Mouse (Mus musculus): ENCODE measurements around the gene Srsf9. TPM values are rescaled to one million over a fixed set of nuclear protein-coding genes. Genes with fewer than 3 reads are reported as not detected.

The Srsf9 gene
- polyA plus RNA-seq, 1 experiment from 2014 or later, result 433 TPM

- 6% methylated on average over 12 of the region's 12 CpGs for WGBS
- Histone ChIP-seq H3K27ac (replicated peaks; ENCODE audit: low read depth, low read length) (no peak overlapping the region), H3K9me3 (ENCODE audit: control insufficient read depth, low read length) (no peaks in the 10 kb centered on the region), H3K4me2 (ENCODE audit: low read depth, severe bottlenecking) (no peak overlapping the region), H3K36me3 (ENCODE audit: control insufficient read depth, insufficient read depth, low read length) (no peaks in the 10 kb centered on the region), H3K27me3 (ENCODE audit: control insufficient read depth, insufficient read depth, low read length) (no peaks in the 10 kb centered on the region), H3K4me3 (ENCODE audit: low read depth, low read length) (no peak overlapping the region), H3K9ac (ENCODE audit: low read length) (no peak overlapping the region), H3K4me1 (ENCODE audit: control insufficient read depth, insufficient read depth, low read length) (no peaks in the 10 kb centered on the region)
- ATAC-seq (ENCODE audit: insufficient number of reproducible peaks, low FRiP score, low TSS enrichment, low read depth) (peak; percentile 72; the same call in 1 of the 2 replicates), DNase-seq (ENCODE audit: low spot score) (peak; percentile 96)
Measured at GRCm38 (mm10) chr5:115358872-115359271, 31.9 kb downstream of the Srsf9 start.

DNA sequence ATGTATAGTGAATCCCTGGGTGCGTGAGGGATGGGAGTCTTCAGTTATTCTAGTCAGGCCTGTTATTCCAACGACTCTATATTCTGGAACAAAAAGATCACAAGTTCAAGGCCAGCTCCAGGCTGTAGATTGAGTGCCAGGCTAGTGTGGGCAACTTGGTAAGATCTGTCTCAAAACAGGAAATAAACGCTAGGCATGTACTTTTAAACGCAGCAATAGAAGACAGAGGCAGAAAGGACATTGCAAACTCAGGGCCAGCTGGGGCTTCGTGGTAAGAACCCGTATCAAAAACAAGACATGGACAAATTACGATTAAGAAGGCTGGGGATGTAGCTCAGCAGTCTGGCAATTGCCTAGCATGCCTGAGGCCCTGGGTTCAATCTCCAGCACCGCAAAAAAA lies 32.5 kb downstream of the Srsf9 start:
- WGBS, result 90% methylated on average over 8 of the region's 8 CpGs
- Histone ChIP-seq H3K27me3 (ENCODE audit: control insufficient read depth, insufficient read depth, low read length) (no peaks in the 10 kb centered on the region), H3K4me1 (ENCODE audit: control insufficient read depth, insufficient read depth, low read length) (no peaks in the 10 kb centered on the region), H3K4me2 (ENCODE audit: low read depth, severe bottlenecking) (no peak overlapping the region), H3K4me3 (ENCODE audit: low read depth, low read length) (no peak overlapping the region), H3K9ac (ENCODE audit: low read length) (no peak overlapping the region), H3K36me3 (ENCODE audit: control insufficient read depth, insufficient read depth, low read length) (no peaks in the 10 kb centered on the region), H3K9me3 (ENCODE audit: control insufficient read depth, low read length) (no peaks in the 10 kb centered on the region), H3K27ac (replicated peaks; ENCODE audit: low read depth, low read length) (no peak overlapping the region)
- DNase-seq (ENCODE audit: low spot score) (no peak), ATAC-seq (ENCODE audit: insufficient number of reproducible peaks, low FRiP score, low TSS enrichment, low read depth) (no peak)

- H3K36me3 ChIP-seq (ENCODE audit: control insufficient read depth, insufficient read depth, low read length), result no peaks in the 10 kb centered on the region
- no peak overlapping the region; the same call in 1 of the 2 replicates for H3K4me2 ChIP-seq (ENCODE audit: low read depth, severe bottlenecking)
- DNase-seq (ENCODE audit: low spot score) (no peak), ATAC-seq (ENCODE audit: insufficient number of reproducible peaks, low FRiP score, low TSS enrichment, low read depth) (no peak)
- no peaks in the 10 kb centered on the region for H3K4me1 ChIP-seq (ENCODE audit: control insufficient read depth, insufficient read depth, low read length)
- no peak overlapping the region for H3K9ac ChIP-seq (ENCODE audit: low read length)
- H3K4me3 ChIP-seq (ENCODE audit: low read depth, low read length), result no peak overlapping the region
- H3K9me3 ChIP-seq (ENCODE audit: control insufficient read depth, low read length), result no peaks in the 10 kb centered on the region
- H3K27ac ChIP-seq (replicated peaks; ENCODE audit: low read depth, low read length), result no peak overlapping the region
- WGBS, result 41% methylated on average over 5 of the region's 5 CpGs
- no peaks in the 10 kb centered on the region for H3K27me3 ChIP-seq (ENCODE audit: control insufficient read depth, insufficient read depth, low read length)
Measured at GRCm38 (mm10) chr5:115359851-115360372, 32.9 kb downstream of the Srsf9 start.

DNA sequence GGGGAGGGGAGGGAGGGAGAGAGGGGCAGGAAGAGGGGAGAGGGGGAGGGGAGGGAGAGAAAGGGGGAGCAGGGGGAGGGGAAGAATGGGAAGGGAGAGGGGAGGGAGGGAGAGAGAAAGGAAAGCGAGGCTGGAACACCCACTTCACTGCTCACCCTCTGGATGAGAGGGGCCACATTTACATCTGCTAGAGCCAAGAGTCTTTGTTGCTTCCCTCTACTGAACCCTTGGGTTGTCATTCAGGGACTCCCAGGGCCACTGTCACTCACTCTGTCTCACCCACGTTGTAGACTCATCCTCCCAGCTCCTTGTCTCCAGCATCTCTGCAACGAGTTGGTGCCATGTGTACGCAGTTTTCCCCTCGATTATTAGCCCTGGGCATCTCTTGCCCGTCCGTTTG lies 35.2 kb downstream of the Srsf9 start:
- Histone ChIP-seq H3K9ac (ENCODE audit: low read length) (no peak overlapping the region), H3K4me2 (ENCODE audit: low read depth, severe bottlenecking) (no peak overlapping the region), H3K9me3 (ENCODE audit: control insufficient read depth, low read length) (no peaks in the 10 kb centered on the region), H3K27ac (replicated peaks; ENCODE audit: low read depth, low read length) (no peak overlapping the region), H3K27me3 (ENCODE audit: control insufficient read depth, insufficient read depth, low read length) (no peaks in the 10 kb centered on the region), H3K4me3 (ENCODE audit: low read depth, low read length) (no peak overlapping the region), H3K36me3 (ENCODE audit: control insufficient read depth, insufficient read depth, low read length) (no peaks in the 10 kb centered on the region), H3K4me1 (ENCODE audit: control insufficient read depth, insufficient read depth, low read length) (no peaks in the 10 kb centered on the region)
- no peak for DNase-seq (ENCODE audit: low spot score)
- no peak for ATAC-seq (ENCODE audit: insufficient number of reproducible peaks, low FRiP score, low TSS enrichment, low read depth)
- WGBS, result 48% methylated on average over 7 of the region's 7 CpGs

DNA sequence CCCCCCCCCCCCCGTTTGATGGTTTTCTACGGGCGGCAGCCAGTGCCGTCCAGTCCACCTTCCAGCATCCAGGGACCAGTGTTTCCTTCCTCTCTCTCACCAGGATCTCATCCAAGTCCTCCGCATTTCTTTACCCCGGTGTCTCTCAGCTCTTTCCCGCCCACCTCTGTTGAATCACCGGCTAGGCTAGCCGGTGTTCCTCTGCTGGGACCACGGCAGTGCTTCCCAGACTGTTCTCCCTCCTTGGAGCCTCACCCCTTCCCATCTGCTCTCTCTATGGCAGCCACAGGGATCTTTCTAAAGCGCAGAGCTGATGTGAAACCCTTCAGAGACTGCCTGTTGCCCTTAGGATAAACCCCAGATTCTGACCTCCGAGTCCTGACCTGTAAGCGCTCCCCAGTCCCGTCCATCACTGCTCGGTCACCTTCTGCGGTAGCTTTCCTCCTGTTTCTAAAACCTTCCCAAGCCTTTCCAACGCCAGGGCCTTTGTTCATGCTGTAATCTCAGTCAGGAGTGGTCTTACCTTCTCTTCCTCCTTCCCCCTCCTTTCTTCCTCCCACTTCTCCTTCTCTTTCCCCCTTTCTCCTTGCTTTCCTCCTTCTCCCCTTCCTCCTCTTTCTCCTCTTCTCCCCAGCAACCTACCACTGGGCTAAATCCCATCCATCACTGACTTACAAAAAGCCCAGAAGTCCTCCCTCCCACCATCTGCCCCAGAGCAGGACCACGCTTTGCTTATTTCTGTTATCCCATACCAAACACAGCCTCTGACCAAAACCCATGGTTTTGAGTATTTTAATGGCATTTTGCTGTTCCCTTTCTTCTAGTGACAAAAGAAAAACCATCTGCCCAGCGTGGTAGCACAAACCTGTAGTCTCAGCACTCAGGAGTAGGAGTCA lies 36.1 kb downstream of the Srsf9 start:
- H3K9me3 ChIP-seq (ENCODE audit: control insufficient read depth, low read length), result no peaks in the 10 kb centered on the region
- DNase-seq (ENCODE audit: low spot score), result no peak
- H3K4me3 ChIP-seq (ENCODE audit: low read depth, low read length), result no peak overlapping the region
- no peak overlapping the region for H3K9ac ChIP-seq (ENCODE audit: low read length)
- no peaks in the 10 kb centered on the region for H3K4me1 ChIP-seq (ENCODE audit: control insufficient read depth, insufficient read depth, low read length)
- no peak for ATAC-seq (ENCODE audit: insufficient number of reproducible peaks, low FRiP score, low TSS enrichment, low read depth)
- no peak overlapping the region for H3K4me2 ChIP-seq (ENCODE audit: low read depth, severe bottlenecking)
- H3K27ac ChIP-seq (replicated peaks; ENCODE audit: low read depth, low read length), result no peak overlapping the region
- no peaks in the 10 kb centered on the region for H3K36me3 ChIP-seq (ENCODE audit: control insufficient read depth, insufficient read depth, low read length)
- no peaks in the 10 kb centered on the region for H3K27me3 ChIP-seq (ENCODE audit: control insufficient read depth, insufficient read depth, low read length)
- 19% methylated on average over 19 of the region's 19 CpGs for WGBS

DNA sequence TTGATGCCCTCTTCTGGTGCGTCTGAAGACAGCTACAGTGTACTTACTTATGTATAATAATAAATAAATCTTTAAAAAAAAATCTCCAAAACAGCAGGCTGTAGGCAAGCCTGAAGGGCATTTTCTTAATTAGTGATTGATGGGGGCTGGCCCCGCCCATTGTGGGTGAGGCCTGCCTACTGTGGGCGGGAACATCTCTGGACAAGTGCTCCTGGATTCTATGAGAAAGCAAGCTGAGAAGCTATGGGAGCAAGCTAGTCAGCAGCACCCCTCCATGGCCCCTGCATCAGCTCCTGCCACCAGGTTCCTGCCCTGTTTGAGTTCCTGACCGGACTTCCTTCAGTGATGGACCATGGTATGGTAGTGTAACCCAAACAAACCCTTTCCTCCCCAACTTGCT lies 37.8 kb downstream of the Srsf9 start:
- Histone ChIP-seq H3K27me3 (ENCODE audit: control insufficient read depth, insufficient read depth, low read length) (no peaks in the 10 kb centered on the region), H3K4me3 (ENCODE audit: low read depth, low read length) (no peak overlapping the region), H3K9me3 (ENCODE audit: control insufficient read depth, low read length) (no peaks in the 10 kb centered on the region), H3K4me2 (ENCODE audit: low read depth, severe bottlenecking) (no peak overlapping the region), H3K36me3 (ENCODE audit: control insufficient read depth, insufficient read depth, low read length) (no peaks in the 10 kb centered on the region), H3K9ac (ENCODE audit: low read length) (no peak overlapping the region), H3K4me1 (ENCODE audit: control insufficient read depth, insufficient read depth, low read length) (no peaks in the 10 kb centered on the region), H3K27ac (replicated peaks; ENCODE audit: low read depth, low read length) (no peak overlapping the region)
- DNase-seq (ENCODE audit: low spot score), result no peak
- 81% methylated on average over 4 of the region's 4 CpGs for WGBS
- ATAC-seq (ENCODE audit: insufficient number of reproducible peaks, low FRiP score, low TSS enrichment, low read depth), result no peak

DNA sequence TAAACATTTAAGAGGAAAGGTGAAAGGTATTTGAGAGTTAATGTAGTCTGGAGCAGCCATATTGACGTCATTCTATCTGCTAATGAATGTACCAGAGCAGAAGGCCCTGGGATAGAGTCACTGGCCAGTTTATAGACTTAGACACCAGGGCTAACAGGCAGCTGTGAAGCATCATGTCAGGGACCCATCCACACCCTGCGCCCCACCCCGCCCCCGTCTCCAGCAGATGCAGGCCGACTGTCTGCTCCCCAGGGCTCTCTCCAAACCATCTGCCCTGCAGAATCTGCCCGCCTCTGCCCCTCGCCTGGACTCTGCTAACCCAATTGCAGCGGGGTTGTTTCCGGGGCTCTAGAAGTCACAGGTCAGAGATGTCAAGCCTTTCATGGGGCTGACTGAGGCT lies 44.8 kb downstream of the Srsf9 start:
- Histone ChIP-seq H3K9ac (ENCODE audit: low read length) (no peak overlapping the region), H3K36me3 (ENCODE audit: control insufficient read depth, insufficient read depth, low read length) (no peaks in the 10 kb centered on the region), H3K27ac (replicated peaks; ENCODE audit: low read depth, low read length) (no peak overlapping the region), H3K4me1 (ENCODE audit: control insufficient read depth, insufficient read depth, low read length) (no peaks in the 10 kb centered on the region), H3K4me2 (ENCODE audit: low read depth, severe bottlenecking) (no peak overlapping the region), H3K27me3 (ENCODE audit: control insufficient read depth, insufficient read depth, low read length) (no peaks in the 10 kb centered on the region), H3K4me3 (ENCODE audit: low read depth, low read length) (no peak overlapping the region), H3K9me3 (ENCODE audit: control insufficient read depth, low read length) (no peaks in the 10 kb centered on the region)
- ATAC-seq (ENCODE audit: insufficient number of reproducible peaks, low FRiP score, low TSS enrichment, low read depth) (no peak), DNase-seq (ENCODE audit: low spot score) (no peak)
- 23% methylated on average over 9 of the region's 9 CpGs for WGBS

DNA sequence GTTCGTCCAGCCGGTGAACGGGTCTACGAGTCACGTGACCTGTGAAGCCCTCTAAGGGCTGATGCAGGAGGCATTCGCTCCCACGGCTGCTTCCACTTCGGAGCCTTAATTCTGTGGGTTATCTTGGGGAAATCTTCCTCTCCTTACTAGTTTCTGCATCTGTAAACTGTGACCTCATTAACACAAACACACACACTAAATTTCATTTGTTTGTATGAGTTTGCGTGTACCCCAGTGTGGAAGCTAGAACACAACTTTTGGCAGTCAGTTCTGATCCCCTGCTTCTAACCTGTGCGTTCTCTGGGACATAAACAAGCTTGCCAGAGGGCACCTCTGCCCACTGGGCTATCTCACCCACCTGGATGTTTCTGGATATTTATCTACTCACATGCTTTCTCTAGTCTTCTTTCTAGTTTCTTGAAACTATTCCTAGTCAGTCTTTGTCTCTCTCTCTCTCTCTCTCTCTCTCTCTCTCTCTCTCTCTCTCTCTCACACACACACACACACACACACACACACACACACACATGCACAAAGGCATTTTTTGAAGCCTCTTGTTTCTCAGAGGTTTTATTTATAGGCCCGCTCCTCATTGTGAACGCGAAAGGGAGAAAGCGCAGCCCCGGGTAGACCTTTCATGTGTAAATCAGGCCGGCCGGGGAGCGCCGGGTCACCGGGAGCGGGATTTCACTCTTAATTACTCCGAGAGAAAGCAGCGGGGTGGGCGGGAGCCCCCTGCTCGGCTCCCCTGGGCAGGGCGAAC lies 46.6 kb downstream of the Srsf9 start:
- no peaks in the 10 kb centered on the region for H3K27me3 ChIP-seq (ENCODE audit: control insufficient read depth, insufficient read depth, low read length)
- DNase-seq (ENCODE audit: low spot score) (peak; percentile 73), ATAC-seq (ENCODE audit: insufficient number of reproducible peaks, low FRiP score, low TSS enrichment, low read depth) (no peak; the same call in 1 of the 2 replicates)
- H3K4me3 ChIP-seq (ENCODE audit: low read depth, low read length), result no peak overlapping the region
- H3K9me3 ChIP-seq (ENCODE audit: control insufficient read depth, low read length), result no peaks in the 10 kb centered on the region
- no peaks in the 10 kb centered on the region for H3K4me1 ChIP-seq (ENCODE audit: control insufficient read depth, insufficient read depth, low read length)
- peak overlapping the region; percentile 52 for H3K9ac ChIP-seq (ENCODE audit: low read length)
- no peaks in the 10 kb centered on the region for H3K36me3 ChIP-seq (ENCODE audit: control insufficient read depth, insufficient read depth, low read length)
- peak overlapping the region; percentile 46 for H3K4me2 ChIP-seq (ENCODE audit: low read depth, severe bottlenecking)
- WGBS, result 23% methylated on average over 26 of the region's 26 CpGs
- H3K27ac ChIP-seq (replicated peaks; ENCODE audit: low read depth, low read length), result no peak overlapping the region

Measured in limb, embryonic 11.5 days (tissue).